Mouse (Mus musculus) kidney, postnatal 14 days (tissue): Measurements from ENCODE around the gene Bend4.

Experiments
- DNase-seq: peaks from one replicate; pipeline ENCODE4 v3.0.0; 2022; ENCODE audit warnings: mixed read lengths

Bend4 gene

GRCm38 (mm10) chr5:67427443-67428360, at the start of gene Bend4:
Gene Bend4 (minus strand): TSS chr5:67428310.
- DNase-seq: peak; percentile 79

- DNase-seq: peak; percentile 10
Measured at GRCm38 (mm10) chr5:67473723-67474122, 45.6 kb upstream of the Bend4 start.

GRCm38 (mm10) chr5:67473094-67473493, 45.0 kb upstream of the Bend4 start:
- peak; percentile 4 for DNase-seq

- DNase-seq: no peak
Measured at GRCm38 (mm10) chr5:67466866-67467530, 38.9 kb upstream of the Bend4 start.

- DNase-seq: no peak
Measured at GRCm38 (mm10) chr5:67464899-67465298, 36.8 kb upstream of the Bend4 start.

- no peak for DNase-seq
Measured at GRCm38 (mm10) chr5:67463636-67464035, 35.5 kb upstream of the Bend4 start.

- DNase-seq: no peak
Measured at GRCm38 (mm10) chr5:67462331-67462730, 34.2 kb upstream of the Bend4 start.

- no peak for DNase-seq
Measured at GRCm38 (mm10) chr5:67456841-67457240, 28.7 kb upstream of the Bend4 start.

GRCm38 (mm10) chr5:67454282-67454681, 26.2 kb upstream of the Bend4 start:
- DNase-seq: no peak

- DNase-seq: no peak
Measured at GRCm38 (mm10) chr5:67449957-67450630, 22.0 kb upstream of the Bend4 start.

- DNase-seq: no peak
Measured at GRCm38 (mm10) chr5:67446526-67446925, 18.4 kb upstream of the Bend4 start.

GRCm38 (mm10) chr5:67444217-67445050, 16.3 kb upstream of the Bend4 start:
- DNase-seq: no peak

- no peak for DNase-seq
Measured at GRCm38 (mm10) chr5:67442813-67443450, 14.8 kb upstream of the Bend4 start.

- no peak for DNase-seq
Measured at GRCm38 (mm10) chr5:67440563-67440962, 12.5 kb upstream of the Bend4 start.

- DNase-seq: no peak
Measured at GRCm38 (mm10) chr5:67437403-67437802, 9.3 kb upstream of the Bend4 start.

- peak; percentile 14 for DNase-seq
Measured at GRCm38 (mm10) chr5:67426478-67427442, 1.4 kb downstream of the Bend4 start.

GRCm38 (mm10) chr5:67426011-67426410, 2.1 kb downstream of the Bend4 start:
- DNase-seq: no peak

GRCm38 (mm10) chr5:67424636-67425035, 3.5 kb downstream of the Bend4 start:
- DNase-seq: no peak

- DNase-seq: no peak
Measured at GRCm38 (mm10) chr5:67423963-67424362, 4.1 kb downstream of the Bend4 start.

- no peak for DNase-seq
Measured at GRCm38 (mm10) chr5:67423326-67423725, 4.8 kb downstream of the Bend4 start.

- no peak for DNase-seq
Measured at GRCm38 (mm10) chr5:67419407-67419806, 8.7 kb downstream of the Bend4 start.
